ENCODE assay signal across 8 mouse cellular contexts in genomic region chr3:152191791-152192237, GRCm38 (mm10). TPM values are rescaled to one million over a fixed set of nuclear protein-coding genes. Genes with fewer than 3 reads are reported as not detected.
DNase-seq lines count a peak whose midpoint lies in the region; ATAC-seq lines count a peak whose summit lies in the region.

No protein-coding gene starts in this region.

- ATAC-seq in embryonic facial prominence, embryonic 13.5 days (ENCODE audit: insufficient number of reproducible peaks, insufficient read depth, low FRiP score, low TSS enrichment, low read depth): no peak
- ATAC-seq in heart, embryonic 16.5 days (replicated peaks; ENCODE audit: extremely low read depth, insufficient read depth, low FRiP score): peak; percentile 52

- no peaks in the 10 kb centered on the region for H3K27me3 ChIP-seq in embryonic facial prominence, embryonic 13.5 days
- H3K27me3 ChIP-seq in heart, embryonic 16.5 days (ENCODE audit: control insufficient read depth, insufficient read depth, low read length): no peaks in the 10 kb centered on the region

- 14% methylated on average over 6 of the region's 6 CpGs for WGBS in embryonic facial prominence, embryonic 13.5 days
- 6% methylated on average over 6 of the region's 6 CpGs for WGBS in heart, embryonic 16.5 days

- peak overlapping the region; percentile 60 for H3K4me2 ChIP-seq in embryonic facial prominence, embryonic 13.5 days
- H3K4me2 ChIP-seq in heart, embryonic 16.5 days (ENCODE audit: low read depth, low read length): peak overlapping the region; percentile 71

- H3K36me3 ChIP-seq in embryonic facial prominence, embryonic 13.5 days: no peaks in the 10 kb centered on the region
- H3K36me3 ChIP-seq in heart, embryonic 16.5 days (ENCODE audit: control insufficient read depth, insufficient read depth): no peaks in the 10 kb centered on the region

- H3K9me3 ChIP-seq in embryonic facial prominence, embryonic 13.5 days: no peaks in the 10 kb centered on the region
- no peaks in the 10 kb centered on the region for H3K9me3 ChIP-seq in heart, embryonic 16.5 days (replicated peaks; ENCODE audit: control insufficient read depth, low read length)

- peak overlapping the region; percentile 68 for H3K9ac ChIP-seq in embryonic facial prominence, embryonic 13.5 days
- H3K9ac ChIP-seq in heart, embryonic 16.5 days (ENCODE audit: low read length): peak overlapping the region; percentile 77

- H3K4me3 ChIP-seq in embryonic facial prominence, embryonic 13.5 days: peak overlapping the region; percentile 47
- peak overlapping the region; percentile 61 for H3K4me3 ChIP-seq in heart, embryonic 16.5 days (ENCODE audit: low read length)

- peak overlapping the region; percentile 75 for H3K27ac ChIP-seq in embryonic facial prominence, embryonic 13.5 days
- peak overlapping the region; percentile 96 for H3K27ac ChIP-seq in heart, embryonic 16.5 days (ENCODE audit: low read length)

- DNase-seq in 3T3-L1 (ENCODE audit: low read depth, low spot score) (peak; percentile 78), MEL-GATA-1-ER (ENCODE audit: extremely low read depth, low read depth) (peak; percentile 77)
- DNase-seq in kidney, postnatal 36 days: peak; percentile 66 to 69
- DNase-seq in mesoderm, embryonic 11.5 days (ENCODE audit: low read depth, low spot score): peak; percentile 42
- DNase-seq in layer of hippocampus, adult 11-12 months (ENCODE audit: low spot score): no peak
- DNase-seq in left cerebral cortex, adult 18-20 months (ENCODE audit: low spot score in 2 of 2): no peak

- peaks cover 7% of the 10 kb centered on the region for H3K4me1 ChIP-seq in embryonic facial prominence, embryonic 13.5 days
- H3K4me1 ChIP-seq in heart, embryonic 16.5 days (ENCODE audit: control insufficient read depth, insufficient read depth, low read length): peaks cover 26% of the 10 kb centered on the region

RNA-seq across cellular contexts. Expression of gene Dnajb4, which starts 18.3 kb away (rescaled TPM):
- polyA plus RNA-seq in embryonic facial prominence, embryonic 13.5 days (2015; fragmentation: Nextera tagmentation; extraction: Ambion mirVana): 27.9 and 31.7 TPM in 2 replicates
- polyA plus RNA-seq in heart, embryonic 16.5 days (2015; fragmentation: Nextera tagmentation; extraction: Ambion mirVana): 49.1 and 57.7 TPM in 2 replicates
- total RNA-seq in left cerebral cortex, adult 18-20 months (2021): 10 to 100 TPM; 74.9 to 82.4 TPM

RNA-seq across cellular contexts. Expression of gene Fubp1, which starts 18.4 kb away (rescaled TPM):
- 336 and 338 TPM in 2 replicates for polyA plus RNA-seq in embryonic facial prominence, embryonic 13.5 days (2015; fragmentation: Nextera tagmentation; extraction: Ambion mirVana)
- 116 and 124 TPM in 2 replicates for polyA plus RNA-seq in heart, embryonic 16.5 days (2015; fragmentation: Nextera tagmentation; extraction: Ambion mirVana)
- 100 to 1,000 TPM; 116 to 121 TPM for total RNA-seq in left cerebral cortex, adult 18-20 months (2021)

RNA-seq across cellular contexts. Expression of gene Gipc2, which starts 25.8 kb away (rescaled TPM):
- polyA plus RNA-seq in embryonic facial prominence, embryonic 13.5 days (2015; fragmentation: Nextera tagmentation; extraction: Ambion mirVana): 3.1 and 4.2 TPM in 2 replicates
- 5.7 and 6.4 TPM in 2 replicates for polyA plus RNA-seq in heart, embryonic 16.5 days (2015; fragmentation: Nextera tagmentation; extraction: Ambion mirVana)
- total RNA-seq in left cerebral cortex, adult 18-20 months (2021): 1 to 10 TPM; 3.2 to 3.5 TPM

Comparison
In these comparisons a context has a peak if more than half of its experiments do, and no peak if none do; other contexts are left out.
1. DNase-seq: peak in 3T3-L1 (single experiment), MEL-GATA-1-ER (single experiment), kidney, postnatal 36 days (2 of 2) and mesoderm, embryonic 11.5 days (single experiment); none in layer of hippocampus, adult 11-12 months (single experiment) and left cerebral cortex, adult 18-20 months (0 of 2).